Comparison of ENCODE assay signal across 8 mouse cellular contexts in the genomic region with DNA sequence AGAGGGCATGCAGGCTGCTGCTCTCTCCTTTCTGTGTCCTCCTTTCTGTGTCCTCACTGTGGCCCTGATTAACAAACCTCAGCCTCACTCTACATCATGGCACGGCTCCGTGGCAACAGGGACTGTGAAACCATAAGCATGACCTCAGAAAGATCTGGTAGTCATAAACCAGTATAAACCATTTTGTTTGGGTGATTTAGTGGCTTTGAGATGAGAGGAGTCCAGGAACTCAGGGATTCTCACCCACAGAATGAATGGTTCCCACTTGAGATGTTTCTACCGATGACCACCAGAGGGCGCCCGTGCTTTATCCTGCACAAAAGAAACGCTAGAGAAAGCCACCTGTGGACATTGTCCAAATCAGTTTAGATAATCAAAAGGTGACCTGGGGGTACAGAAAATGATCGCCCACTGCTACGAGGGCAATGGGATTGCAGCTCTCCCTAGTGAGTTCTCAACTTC. TPM values are rescaled to one million over a fixed set of nuclear protein-coding genes. Genes with fewer than 3 reads are reported as not detected.
DNase-seq lines count a peak whose midpoint lies in the region; ATAC-seq lines count a peak whose summit lies in the region.

No protein-coding gene starts in this region.

- no peak for ATAC-seq in CD4-positive, CD25-positive, alpha-beta regulatory T cell, adult 4 months

- intact Hi-C loops in heart, postnatal 10 days (cut with DNase I) = loop anchor here (5.0 kb wide), 3 partner anchors 216 to 601 kb away; no protein-coding TSS in a partner anchor

- peak; percentile 47 for DNase-seq in CD4-positive, CD25-positive, alpha-beta regulatory T cell, adult 2 months (ENCODE audit: low read depth, low spot score)
- DNase-seq in adrenal gland, adult 18-20 months (ENCODE audit: low spot score in 2 of 2) = peak; percentile 63 to 70
- peak; percentile 72 for DNase-seq in embryo, embryonic 10 days (ENCODE audit: low spot score)
- DNase-seq in heart, postnatal 10 days = peak; percentile 53 to 76
- DNase-seq in layer of hippocampus, adult 9-11 months = peak; percentile 26
- DNase-seq in lung, postnatal 4 days = peak; percentile 54 to 65
- DNase-seq in spleen, postnatal 4 days (ENCODE audit: low spot score in 2 of 2) = peak; percentile 24 to 76

RNA-seq across cellular contexts. Expression of gene Fam110c, which starts 42.4 kb away (rescaled TPM):
- under 1 TPM in 1 of 2 experiments, not detected in 1; 0.11 TPM for polyA plus RNA-seq in CD4-positive, CD25-positive, alpha-beta regulatory T cell, adult 4 months (2017; shearing (Covaris generic))
- total RNA-seq in adrenal gland, adult 18-20 months (2021) = 1 to 10 TPM in 1 of 2 experiments, under 1 TPM in 1; 0.61 to 1.2 TPM
- under 1 TPM; 0.26 to 0.52 TPM for total RNA-seq in heart, postnatal 10 days (2021)
